Mouse (Mus musculus) stomach, embryonic 16.5 days (tissue): ENCODE measurements around the gene Olfr669. TPM values are rescaled to one million over a fixed set of nuclear protein-coding genes. Genes with fewer than 3 reads are reported as not detected.

ENCODE experiments used
- polyA plus RNA-seq: library from polyadenylated mRNA; unstranded; fragments of >200 nt; fragmentation: Nextera tagmentation; extraction: Ambion mirVana; gene quantifications from 2 replicates; pipeline ENCODE4 v1.2.1, GENCODE M21; 2015

The Olfr669 gene
- polyA plus RNA-seq, 1 experiment from 2014 or later = not detected

Other genes starting within 250 kb of the Olfr669 start
- not detected in 2 replicates for gene Olfr661, start 247.7 kb upstream of the Olfr669 start, polyA plus RNA-seq
- gene Usp17le, start 156.8 kb upstream of the Olfr669 start, polyA plus RNA-seq = not detected in 2 replicates
- not detected in 2 replicates for gene Usp17lb, start 91.6 kb upstream of the Olfr669 start, polyA plus RNA-seq
- gene Usp17la, start 77.2 kb upstream of the Olfr669 start, polyA plus RNA-seq = not detected in 2 replicates
- not detected in 2 replicates for gene Olfr665, start 56.2 kb upstream of the Olfr669 start, polyA plus RNA-seq
- not detected in 2 replicates for gene Olfr666, start 38.3 kb upstream of the Olfr669 start, polyA plus RNA-seq
- gene Olfr667, start 12.8 kb upstream of the Olfr669 start, polyA plus RNA-seq = not detected in 2 replicates
- gene Olfr668, start 6.2 kb upstream of the Olfr669 start, polyA plus RNA-seq = not detected in 2 replicates
- gene Olfr670, start 28.4 kb downstream of the Olfr669 start, polyA plus RNA-seq = not detected in 2 replicates
- not detected in 2 replicates for gene Olfr671, start 44.9 kb downstream of the Olfr669 start, polyA plus RNA-seq
- not detected in 2 replicates for gene Olfr672, start 67.8 kb downstream of the Olfr669 start, polyA plus RNA-seq
- not detected in 2 replicates for gene Olfr675, start 94.2 kb downstream of the Olfr669 start, polyA plus RNA-seq
- not detected in 2 replicates for gene Olfr676, start 98.5 kb downstream of the Olfr669 start, polyA plus RNA-seq
- not detected in 2 replicates for gene Olfr677, start 117.1 kb downstream of the Olfr669 start, polyA plus RNA-seq
- not detected in 2 replicates for gene Olfr678, start 130.2 kb downstream of the Olfr669 start, polyA plus RNA-seq
- not detected in 2 replicates for gene Olfr679, start 147.0 kb downstream of the Olfr669 start, polyA plus RNA-seq
- not detected in 2 replicates for gene Olfr680-ps1, start 158.6 kb downstream of the Olfr669 start, polyA plus RNA-seq
- not detected in 2 replicates for gene Olfr681, start 182.6 kb downstream of the Olfr669 start, polyA plus RNA-seq
- not detected in 2 replicates for gene Olfr683, start 212.8 kb downstream of the Olfr669 start, polyA plus RNA-seq
- not detected in 2 replicates for gene Olfr684, start 229.4 kb downstream of the Olfr669 start, polyA plus RNA-seq